In the genomic region with DNA sequence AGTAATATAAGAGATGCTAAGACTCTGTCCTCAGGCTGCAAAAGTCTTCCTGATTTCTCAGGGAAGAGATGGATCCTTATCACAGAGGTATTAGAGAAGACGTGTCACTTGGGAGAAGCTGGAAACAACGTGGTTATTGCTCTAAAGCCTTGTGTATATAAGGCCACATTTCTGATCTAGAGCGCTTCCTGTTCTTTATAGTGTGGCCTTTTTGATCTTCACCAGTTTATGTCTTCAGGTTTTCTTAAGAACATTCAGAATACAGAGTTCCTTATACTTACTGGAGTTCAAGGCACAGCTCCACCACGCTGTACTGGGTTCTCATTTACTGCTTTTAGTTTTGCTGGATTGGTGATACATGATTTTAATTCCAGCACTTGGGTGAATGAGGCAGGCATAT, we compare ENCODE assay signal across 27 mouse cellular contexts.
DNase-seq lines count a peak whose midpoint lies in the region; ATAC-seq and TF ChIP-seq lines count a peak whose summit lies in the region.
"Had no signal": no experiment of that assay in that cellular context is flagged by ENCODE, and none has a peak within 500 bp of the region (broad histone marks: within the 10 kb centered on the region; RNA-seq: fewer than 3 reads in every experiment).

No protein-coding gene starts in this region.

- no peak for TF ChIP-seq POLR2A in thymus, adult 2 months (IDR thresholded peaks at IDR 0.05; ENCODE audit: control insufficient read depth, extremely low read depth, insufficient read depth, low read length, poor library complexity)

- no peak overlapping the region for H3K9ac ChIP-seq in forebrain, embryonic 11.5 days (ENCODE audit: low read length)
- H3K9ac ChIP-seq: embryonic facial prominence, embryonic 13.5 days; forebrain, embryonic 13.5 days; heart, embryonic 13.5 days; hindbrain, embryonic 12.5 days; hindbrain, embryonic 15.5 days had no signal

- ATAC-seq in CD4-positive, CD25-positive, alpha-beta regulatory T cell, adult 4 months, result peak; percentile 40
- no peak for ATAC-seq in forebrain, embryonic 11.5 days (replicated peaks; ENCODE audit: low FRiP score)
- ATAC-seq: forebrain, embryonic 13.5 days; forebrain, embryonic 16.5 days; intestine, embryonic 16.5 days had no signal

- H3K4me2 ChIP-seq in forebrain, embryonic 11.5 days (ENCODE audit: low read depth, low read length, severe bottlenecking), result no peak overlapping the region
- H3K4me2 ChIP-seq: embryonic facial prominence, embryonic 13.5 days; forebrain, embryonic 13.5 days; heart, embryonic 13.5 days; hindbrain, embryonic 12.5 days; hindbrain, embryonic 15.5 days had no signal

- no peak overlapping the region for H3K4me3 ChIP-seq in thymus, adult 2 months (ENCODE audit: control insufficient read depth, insufficient read depth, low read length)
- H3K4me3 ChIP-seq in forebrain, embryonic 11.5 days (ENCODE audit: low read depth, low read length), result no peak overlapping the region
- H3K4me3 ChIP-seq: embryonic facial prominence, embryonic 10.5 days; embryonic facial prominence, embryonic 13.5 days; erythroblast, embryonic 14.5 days; forebrain, embryonic 13.5 days; heart, adult 2 months; heart, embryonic 10.5 days; heart, embryonic 13.5 days; hindbrain, embryonic 12.5 days; hindbrain, embryonic 15.5 days had no signal

- peak overlapping the region; percentile 53; the same call in 1 of the 2 replicates for H3K27ac ChIP-seq in thymus, adult 2 months (ENCODE audit: control insufficient read depth, insufficient read depth, low read length)
- H3K27ac ChIP-seq in forebrain, embryonic 11.5 days (ENCODE audit: low read depth, low read length), result no peak overlapping the region
- H3K27ac ChIP-seq: embryonic facial prominence, embryonic 10.5 days; embryonic facial prominence, embryonic 13.5 days; forebrain, embryonic 13.5 days; heart, adult 2 months; heart, embryonic 10.5 days; heart, embryonic 13.5 days; hindbrain, embryonic 12.5 days; hindbrain, embryonic 15.5 days had no signal

- no peaks in the 10 kb centered on the region for H3K9me3 ChIP-seq in forebrain, embryonic 11.5 days (ENCODE audit: control insufficient read depth, low read length)
- H3K9me3 ChIP-seq: embryonic facial prominence, embryonic 10.5 days; embryonic facial prominence, embryonic 13.5 days; forebrain, embryonic 13.5 days; heart, embryonic 10.5 days; heart, embryonic 13.5 days; hindbrain, embryonic 12.5 days; hindbrain, embryonic 15.5 days had no signal

- WGBS in thymus, adult 2 months, result 8% methylated on average over 4 of the region's 4 CpGs
- WGBS in forebrain, embryonic 11.5 days, result 81% methylated on average over 4 of the region's 4 CpGs

- H3K36me3 ChIP-seq in thymus, adult 2 months (ENCODE audit: control insufficient read depth, insufficient read depth, low read length), result no peaks in the 10 kb centered on the region
- no peaks in the 10 kb centered on the region for H3K36me3 ChIP-seq in forebrain, embryonic 11.5 days (ENCODE audit: control insufficient read depth, insufficient read depth, low read length)
- H3K36me3 ChIP-seq: embryonic facial prominence, embryonic 10.5 days; embryonic facial prominence, embryonic 13.5 days; heart, embryonic 10.5 days; heart, embryonic 13.5 days; hindbrain, embryonic 12.5 days; hindbrain, embryonic 15.5 days had no signal

- no peak for TF ChIP-seq CTCF in thymus, adult 2 months (IDR thresholded peaks at IDR 0.05; ENCODE audit: borderline replicate concordance, control insufficient read depth, extremely low read depth, insufficient read depth, low read length, poor library complexity)

- H3K27me3 ChIP-seq in thymus, adult 2 months (ENCODE audit: control insufficient read depth, insufficient read depth, low read length), result no peaks in the 10 kb centered on the region
- no peaks in the 10 kb centered on the region for H3K27me3 ChIP-seq in forebrain, embryonic 11.5 days (ENCODE audit: control insufficient read depth, insufficient read depth, low read length)
- H3K27me3 ChIP-seq: embryonic facial prominence, embryonic 13.5 days; forebrain, embryonic 13.5 days; heart, embryonic 13.5 days; hindbrain, embryonic 12.5 days; hindbrain, embryonic 15.5 days had no signal

- no peak for DNase-seq in thymus, adult 2 months
- DNase-seq in thymus, postnatal 14 days, result no peak
- peak; percentile 67 for DNase-seq in induced T-regulatory cell, adult 2 months (ENCODE audit: low read depth)
- DNase-seq in spleen, postnatal 36 days (ENCODE audit: low spot score in 2 of 2), result no peak
- no peak for DNase-seq in kidney, postnatal 14 days
- no peak for DNase-seq in forebrain, embryonic 11.5 days (ENCODE audit: low spot score)
- DNase-seq: adrenal gland, adult 2 months; adrenal gland, postnatal 14 days; cerebellum, adult 2 months; cerebellum, adult 9-11 months; cerebellum, postnatal 25 days; embryo, embryonic 11 days; gastrocnemius, postnatal 10 days; gastrocnemius, postnatal 36 days; heart, adult 2 months; heart, postnatal 14 days had no signal

- H3K4me1 ChIP-seq in thymus, adult 2 months (replicated peaks; ENCODE audit: control insufficient read depth, insufficient read depth, low read length), result peaks cover 11% of the 10 kb centered on the region
- H3K4me1 ChIP-seq in forebrain, embryonic 11.5 days (replicated peaks; ENCODE audit: control insufficient read depth, insufficient read depth, low read length), result no peaks in the 10 kb centered on the region
- H3K4me1 ChIP-seq: forebrain, embryonic 13.5 days; hindbrain, embryonic 12.5 days; hindbrain, embryonic 15.5 days had no signal
